Mouse (Mus musculus) megakaryocyte-erythroid progenitor cell, adult 5-6 weeks (primary cell): ENCODE data around the gene Prdm2. TPM values are rescaled to one million over a fixed set of nuclear protein-coding genes. Genes with fewer than 3 reads are reported as not detected.

Source experiments
- ATAC-seq: replicated peaks from 2 replicates; pipeline ENCODE4 v1.8.0; 2016; ENCODE audit warnings: mild to moderate bottlenecking, inconsistent platforms; ENCODE audit not compliant: severe bottlenecking, poor library complexity, low FRiP score, low TSS enrichment
- total RNA-seq, 2 experiments: library from RNA; stranded (forward) in 1 of 2; stranded (reverse) in 1 of 2; fragments of 200-1000, 215-1000 nt in 1 of 2; fragments of >200 nt in 1 of 2; fragmentation: Nextera tagmentation in 1 of 2; gene quantifications; 2 replicates each; pipeline ENCODE4 v1.2.3; 2014 to 2017

The Prdm2 gene
- total RNA-seq, 2 experiments from 2014 or later: 9.0 to 17.0 TPM

GRCm38 (mm10) chr4:143114232-143114979 lies 98.4 kb downstream of the Prdm2 start:
- ATAC-seq: no peak

- peak; percentile 86 for ATAC-seq
Measured at GRCm38 (mm10) chr4:143112985-143113384, 99.8 kb downstream of the Prdm2 start.

GRCm38 (mm10) chr4:143112439-143112838 lies 100.4 kb downstream of the Prdm2 start:
- ATAC-seq: no peak

DNA sequence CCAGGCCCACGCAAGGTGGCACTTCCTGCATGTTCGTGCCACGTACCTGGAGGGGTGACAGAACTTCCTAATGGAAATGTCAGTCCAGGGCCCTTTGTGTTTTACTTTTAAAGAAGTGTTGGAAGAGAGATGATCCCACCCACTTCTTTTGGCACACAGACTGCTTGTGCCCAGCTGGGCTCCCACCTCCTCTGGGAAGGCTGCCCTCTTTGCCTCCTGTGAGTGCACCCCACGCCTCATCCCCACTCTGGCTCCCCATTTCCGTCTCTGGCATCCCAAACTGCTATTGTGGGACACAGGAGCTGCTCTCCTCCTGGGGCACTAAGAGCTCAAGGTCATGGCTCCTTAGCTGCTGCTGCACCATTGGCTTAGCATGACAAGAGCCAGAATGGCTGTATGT lies 100.9 kb downstream of the Prdm2 start:
- ATAC-seq: no peak

GRCm38 (mm10) chr4:143108552-143108951 lies 104.2 kb downstream of the Prdm2 start:
- ATAC-seq: no peak

GRCm38 (mm10) chr4:143106971-143107370 lies 105.8 kb downstream of the Prdm2 start:
- no peak for ATAC-seq

DNA sequence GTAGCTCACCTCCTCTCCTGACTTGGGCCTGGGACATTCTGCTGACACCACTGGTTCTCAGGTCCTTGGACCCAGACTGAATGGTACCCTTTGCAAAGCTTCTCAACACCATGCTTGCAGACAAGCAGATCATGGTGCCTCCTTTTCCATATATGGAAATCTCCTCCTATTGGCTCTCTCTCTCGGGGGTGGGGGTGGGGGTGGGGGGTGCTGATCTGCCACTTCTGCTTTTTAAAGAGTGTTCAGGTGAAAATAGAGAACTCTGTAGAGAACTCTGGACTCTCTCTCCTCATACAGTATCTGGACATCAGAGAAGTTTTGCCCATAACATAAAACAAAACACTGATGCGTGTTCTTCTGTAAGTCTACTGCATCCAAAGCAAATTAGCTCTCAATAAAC lies 106.2 kb downstream of the Prdm2 start:
- no peak for ATAC-seq

- no peak for ATAC-seq
Measured at GRCm38 (mm10) chr4:143104739-143105138, 108.1 kb downstream of the Prdm2 start.

DNA sequence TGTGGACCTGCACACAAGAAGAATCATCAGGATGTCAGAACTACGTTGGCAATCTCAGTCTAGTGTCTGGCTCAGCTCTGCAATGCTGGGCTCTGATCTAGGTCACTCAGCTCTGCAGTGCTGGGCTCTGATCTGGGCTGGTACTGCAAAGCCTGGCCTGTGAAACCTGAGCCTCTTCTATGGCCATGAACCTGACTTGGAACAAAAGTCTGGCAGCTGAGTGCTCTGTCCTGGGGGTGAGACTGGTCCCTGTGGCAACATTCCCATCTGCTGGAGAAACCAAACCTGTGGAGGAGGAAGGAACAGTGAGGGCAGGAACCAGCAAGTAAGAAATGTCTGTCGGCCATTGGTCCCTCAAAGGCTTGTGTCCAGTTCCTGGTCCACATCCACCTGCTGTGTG lies 109.0 kb downstream of the Prdm2 start:
- no peak for ATAC-seq

GRCm38 (mm10) chr4:143100157-143100556 lies 112.6 kb downstream of the Prdm2 start:
- ATAC-seq: no peak

GRCm38 (mm10) chr4:143099288-143100039 lies 113.3 kb downstream of the Prdm2 start:
- ATAC-seq: no peak

DNA sequence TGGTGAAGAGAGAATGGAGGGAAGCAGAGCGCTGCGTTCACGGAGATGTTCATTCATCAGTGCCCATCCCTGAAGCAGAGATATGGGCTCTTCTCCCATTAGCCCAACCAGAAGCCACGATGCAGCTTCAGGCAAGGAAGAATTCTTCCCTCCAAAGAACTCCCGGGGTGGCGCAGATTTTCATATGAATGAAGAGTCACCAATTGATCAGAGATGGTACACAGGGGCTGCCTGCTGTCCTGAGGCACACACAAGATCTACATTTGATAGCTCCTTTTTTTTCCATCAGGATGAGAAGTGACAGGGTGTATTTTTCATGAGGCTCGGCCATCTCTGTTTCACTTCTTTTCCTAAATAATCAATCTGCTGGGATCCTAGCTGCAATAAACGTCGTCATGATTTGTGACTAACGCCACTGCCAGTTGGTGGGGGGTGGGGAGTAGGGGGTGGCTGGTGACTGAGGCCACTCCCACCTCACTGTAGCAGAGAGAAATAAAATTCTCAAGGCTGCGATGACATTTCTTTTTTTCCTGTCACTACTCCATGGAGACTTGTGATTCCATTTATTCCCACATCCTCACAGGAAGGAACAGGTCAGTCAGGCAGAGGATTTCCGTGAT lies 120.6 kb downstream of the Prdm2 start:
- no peak for ATAC-seq

- ATAC-seq: no peak
Measured at GRCm38 (mm10) chr4:143090551-143090950, 122.2 kb downstream of the Prdm2 start.

GRCm38 (mm10) chr4:143074071-143074765 lies 138.6 kb downstream of the Prdm2 start:
- ATAC-seq: no peak

GRCm38 (mm10) chr4:143071791-143072190 lies 141.0 kb downstream of the Prdm2 start:
- no peak for ATAC-seq

- ATAC-seq: no peak
Measured at GRCm38 (mm10) chr4:143067006-143067405, 145.8 kb downstream of the Prdm2 start.

GRCm38 (mm10) chr4:143058765-143059344 lies 153.9 kb downstream of the Prdm2 start:
- ATAC-seq: no peak
